Mouse (Mus musculus) layer of hippocampus, adult 9-11 months (tissue): ENCODE data around the gene Dpy19l1.

Source experiments
- DNase-seq: peaks from one replicate; pipeline ENCODE4 v3.0.0; 2022

The Dpy19l1 gene

GRCm38 (mm10) chr9:24467186-24467585 is 35.8 kb downstream of the Dpy19l1 start:
- DNase-seq, result no peak

- no peak for DNase-seq
These were observed 36.3 kb downstream of the Dpy19l1 start for GRCm38 (mm10) chr9:24466649-24467048.

- DNase-seq, result no peak
These were observed 41.5 kb downstream of the Dpy19l1 start for GRCm38 (mm10) chr9:24461379-24461961.

DNA sequence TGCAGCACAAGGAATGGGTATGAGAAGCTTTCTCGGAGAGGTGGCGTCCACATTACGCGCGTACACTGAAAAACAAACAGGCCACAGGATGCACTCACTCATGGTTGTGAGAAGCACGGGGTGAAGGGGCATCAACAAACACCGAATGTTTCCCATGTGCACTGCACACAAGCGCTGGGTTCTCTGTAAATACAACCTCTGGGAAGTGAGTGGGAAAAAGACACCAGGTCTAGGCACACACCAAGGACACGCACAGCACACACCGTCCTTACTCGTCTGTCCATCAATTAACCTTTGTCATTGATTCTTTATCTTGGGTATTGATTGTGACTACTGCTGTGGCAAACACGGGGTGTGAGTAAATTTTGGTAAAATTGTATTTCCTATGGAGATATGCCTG is 49.1 kb downstream of the Dpy19l1 start:
- no peak for DNase-seq

DNA sequence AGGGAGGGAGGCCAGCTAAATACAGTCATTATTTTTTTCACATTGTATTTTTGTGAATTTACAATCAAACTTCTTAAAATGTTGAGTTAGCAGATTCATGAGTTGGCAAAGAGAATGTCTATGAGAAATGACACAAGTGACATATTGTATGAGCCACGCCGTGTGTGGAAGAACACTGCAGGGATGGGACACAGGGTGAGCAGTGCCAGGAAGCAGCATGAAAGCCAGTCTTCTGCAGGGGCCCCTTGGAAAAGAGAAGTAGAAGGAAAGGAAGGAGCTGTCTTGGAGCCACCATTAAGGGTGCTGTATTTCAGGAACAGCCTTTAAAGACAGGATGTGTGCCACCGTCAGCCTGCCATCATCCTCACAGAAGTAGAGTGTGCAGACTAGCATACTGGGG is 52.0 kb downstream of the Dpy19l1 start:
- no peak for DNase-seq

DNA sequence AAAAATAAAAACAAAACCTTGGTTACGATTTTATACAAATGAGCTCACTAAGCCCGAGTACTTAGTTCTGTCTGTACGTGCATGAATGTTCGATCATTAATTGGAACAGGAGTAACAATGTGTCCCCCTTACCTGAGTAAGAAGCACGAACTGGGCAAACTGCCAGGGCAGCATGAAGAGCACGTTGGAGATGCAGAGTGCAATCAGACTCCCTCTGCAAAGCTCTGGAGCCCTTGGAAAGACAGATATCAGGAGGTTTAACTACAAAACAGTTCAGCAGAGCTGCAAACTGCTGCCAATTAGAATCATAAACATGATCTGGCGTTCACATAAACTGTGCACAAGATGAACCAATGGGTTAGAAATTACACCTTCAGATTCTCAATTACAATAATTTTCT is 52.4 kb downstream of the Dpy19l1 start:
- no peak for DNase-seq

DNA sequence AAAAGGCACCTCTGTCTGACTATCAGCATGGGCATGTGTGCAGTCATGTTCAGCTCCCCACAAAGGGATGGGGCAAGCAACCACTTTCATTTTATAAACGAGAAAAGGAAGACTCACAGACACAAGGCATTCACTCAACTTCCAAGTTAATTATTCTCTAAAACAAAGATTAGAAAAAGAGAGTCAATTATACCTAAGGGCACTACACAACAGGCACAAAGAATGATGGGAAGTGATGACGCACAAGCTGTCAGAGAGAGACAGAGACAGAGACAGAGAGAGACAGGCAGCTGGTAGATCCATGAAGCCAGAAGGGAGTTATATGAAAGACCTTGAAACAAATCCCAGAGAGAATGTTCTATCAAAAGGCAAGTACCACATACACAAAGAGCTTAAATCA is 68.0 kb downstream of the Dpy19l1 start:
- no peak for DNase-seq

- DNase-seq, result no peak
These were observed 73.2 kb downstream of the Dpy19l1 start for GRCm38 (mm10) chr9:24429721-24430120.

GRCm38 (mm10) chr9:24425679-24426078 is 77.3 kb downstream of the Dpy19l1 start:
- DNase-seq, result no peak

- no peak for DNase-seq
These were observed 79.7 kb downstream of the Dpy19l1 start for GRCm38 (mm10) chr9:24423241-24423640.

- DNase-seq, result no peak
These were observed 81.1 kb downstream of the Dpy19l1 start for GRCm38 (mm10) chr9:24421888-24422287.

DNA sequence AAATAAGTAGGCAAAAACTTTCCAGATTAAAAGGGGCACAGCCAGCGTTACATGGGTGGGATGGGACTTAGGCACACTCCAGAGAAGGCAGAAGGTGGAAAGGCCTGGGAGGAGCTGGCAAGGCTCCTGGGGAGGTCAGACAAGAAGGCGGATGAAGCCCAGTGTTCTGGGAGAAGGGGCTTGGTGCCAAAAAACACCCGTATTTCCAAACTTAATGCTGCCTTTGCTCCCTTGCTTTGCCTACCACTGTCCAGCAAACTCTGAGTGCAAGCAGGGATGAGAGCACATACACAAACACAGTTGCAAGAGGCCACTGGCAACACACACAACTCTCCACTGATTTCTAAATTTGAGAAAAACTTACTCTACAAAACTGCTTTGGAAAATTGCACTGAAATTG is 81.7 kb downstream of the Dpy19l1 start:
- DNase-seq, result no peak

GRCm38 (mm10) chr9:24420144-24420543 is 82.8 kb downstream of the Dpy19l1 start:
- no peak for DNase-seq

- no peak for DNase-seq
These were observed 84.7 kb downstream of the Dpy19l1 start for GRCm38 (mm10) chr9:24418281-24418680.

- DNase-seq, result no peak
These were observed 91.5 kb downstream of the Dpy19l1 start for GRCm38 (mm10) chr9:24411483-24411882.

DNA sequence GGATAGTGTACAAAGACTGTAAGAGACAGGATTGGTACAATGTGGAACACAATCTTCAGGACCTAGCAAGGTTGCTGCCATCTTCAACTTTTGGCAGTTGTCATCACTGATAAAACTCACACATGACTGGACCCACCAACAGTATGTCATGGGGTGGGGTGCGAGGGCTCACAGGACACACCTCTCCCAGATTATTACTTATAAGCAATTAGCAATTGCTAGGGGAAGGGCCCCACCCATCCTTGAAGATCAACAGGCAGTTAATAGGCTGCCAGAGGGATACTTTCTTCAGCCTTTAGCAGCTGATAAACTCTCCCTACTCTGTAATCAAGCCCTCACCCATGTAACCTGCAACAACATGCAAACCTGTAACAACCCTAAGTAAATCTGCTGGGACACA is 92.5 kb downstream of the Dpy19l1 start:
- no peak for DNase-seq

DNA sequence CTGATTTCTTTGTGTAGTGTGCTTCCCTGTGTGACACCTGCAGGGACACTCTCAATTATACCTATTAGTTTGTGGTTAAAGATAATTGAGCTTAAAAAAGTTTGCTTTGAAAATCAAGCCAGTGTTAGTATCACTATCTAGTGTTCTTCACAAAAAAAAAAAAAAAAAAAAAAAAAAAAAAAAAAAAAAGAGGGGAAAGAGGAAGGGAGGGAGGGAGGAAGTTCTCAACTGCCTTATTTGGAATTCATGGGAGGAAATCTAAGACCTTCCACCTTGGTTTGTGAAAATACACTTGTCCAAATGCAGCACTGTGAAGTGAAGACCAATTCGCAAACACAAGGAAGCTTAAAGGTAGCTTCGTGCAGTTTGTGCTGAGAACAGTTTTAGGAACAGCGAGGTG is 94.9 kb downstream of the Dpy19l1 start:
- DNase-seq, result no peak

DNA sequence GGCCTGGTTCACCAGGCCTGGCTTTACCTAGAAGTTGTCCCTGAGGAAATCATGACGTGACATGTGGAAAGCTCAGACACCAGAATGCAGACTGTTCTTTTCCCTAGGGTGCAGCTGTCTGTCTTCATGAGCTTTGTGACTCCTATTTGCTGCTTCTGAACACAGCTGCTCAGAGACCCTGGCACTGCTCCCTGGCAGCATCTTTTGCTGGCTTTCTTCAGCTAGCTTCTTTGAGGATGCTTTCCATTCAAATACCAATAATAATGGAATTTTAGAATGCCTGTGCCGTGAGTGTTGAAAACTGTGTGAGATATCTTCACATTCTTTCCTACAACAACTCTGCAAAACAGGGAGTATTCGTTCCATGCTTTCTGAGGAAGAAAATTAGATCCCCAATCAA is 108.8 kb downstream of the Dpy19l1 start:
- no peak for DNase-seq

GRCm38 (mm10) chr9:24390807-24391370 is 112.1 kb downstream of the Dpy19l1 start:
- no peak for DNase-seq

GRCm38 (mm10) chr9:24387230-24387629 is 115.7 kb downstream of the Dpy19l1 start:
- DNase-seq, result no peak

GRCm38 (mm10) chr9:24379321-24379720 is 123.6 kb downstream of the Dpy19l1 start:
- DNase-seq, result peak; percentile 3

DNA sequence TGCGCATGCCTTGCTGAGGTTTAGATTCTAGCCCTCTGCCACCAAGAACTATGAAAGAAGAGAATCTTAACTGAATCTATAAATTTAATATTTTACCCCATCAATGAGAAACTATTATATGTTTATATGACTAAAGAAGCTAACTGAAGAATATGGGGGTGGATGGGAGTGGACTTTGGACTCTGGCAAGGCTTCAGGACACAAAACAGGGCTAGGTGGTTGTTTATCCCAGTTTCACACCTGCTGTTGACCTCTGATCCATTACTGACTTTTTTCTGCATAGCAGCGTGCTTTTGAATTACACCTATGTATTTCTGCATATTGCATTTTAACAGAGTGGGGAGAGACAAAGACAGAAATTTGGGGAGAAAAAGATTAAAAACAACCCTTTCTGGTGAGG is 124.1 kb downstream of the Dpy19l1 start:
- DNase-seq, result no peak
